Mouse (Mus musculus) lung, embryonic 15.5 days (tissue): ENCODE results near the gene Snd1. TPM values are rescaled to one million over a fixed set of nuclear protein-coding genes. Genes with fewer than 3 reads are reported as not detected.

Experiments
- ATAC-seq: fragments of 200-750 bp; cut with Nextera tagmentation; 2 replicates; pipeline ENCODE4 v1.8.0; 2017; ENCODE audit warnings: moderate number of reproducible peaks, borderline replicate concordance; ENCODE audit not compliant: low FRiP score, low TSS enrichment; ENCODE audit errors: extremely low read depth
- H3K27ac ChIP-seq: fragments of 300-500 bp; sonication (generic); 2 replicates; pipeline ENCODE4 v1.5.1; 2015; ENCODE audit warnings: moderate library complexity, mild to moderate bottlenecking, inconsistent platforms
- H3K27me3 ChIP-seq: fragments of 300-500 bp; sonication (generic); 2 replicates; pipeline ENCODE4 v1.6.1; 2015; ENCODE audit warnings: inconsistent platforms
- H3K36me3 ChIP-seq: fragments of 300-500 bp; sonication (generic); 2 replicates; pipeline ENCODE4 v1.6.1; 2015; ENCODE audit warnings: inconsistent platforms
- H3K4me1 ChIP-seq: fragments of 300-500 bp; sonication (generic); 2 replicates; pipeline ENCODE4 v1.6.1; 2015; ENCODE audit warnings: inconsistent platforms
- H3K4me2 ChIP-seq: fragments of 300-500 bp; sonication (generic); 2 replicates; pipeline ENCODE4 v1.6.1; 2015; ENCODE audit warnings: inconsistent platforms, mild to moderate bottlenecking, moderate library complexity
- H3K4me3 ChIP-seq: fragments of 300-500 bp; sonication (generic); 2 replicates; pipeline ENCODE4 v1.5.1; 2015; ENCODE audit warnings: mild to moderate bottlenecking, inconsistent platforms
- H3K9ac ChIP-seq: fragments of 300-500 bp; sonication (generic); 2 replicates; pipeline ENCODE4 v1.6.1; 2015; ENCODE audit warnings: inconsistent platforms
- H3K9me3 ChIP-seq: fragments of 300-500 bp; sonication (generic); 2 replicates; pipeline ENCODE4 v1.6.1; 2016; ENCODE audit warnings: inconsistent platforms
- WGBS: fragments of 180-500 bp; shearing (Covaris S2); methylation state at CpG from one replicate; pipeline ENCODE4 v1.1.7; 2015; 5-methylcytosine and 5-hydroxymethylcytosine counted together
- polyA plus RNA-seq: library from polyadenylated mRNA; unstranded; fragments of >200 nt; fragmentation: Nextera tagmentation; extraction: Ambion mirVana; gene quantifications from 2 replicates; pipeline ENCODE4 v1.2.1, GENCODE M21; 2015

Gene Snd1
- polyA plus RNA-seq, 1 experiment from 2014 or later: 131 TPM

GRCm38 (mm10) chr6:28554470-28554869 lies 79.5 kb downstream of the Snd1 start:
- Histone ChIP-seq H3K36me3 (peaks cover 8% of the 10 kb centered on the region; the same call in 1 of the 2 replicates), H3K27ac (no peak overlapping the region), H3K4me1 (no peaks in the 10 kb centered on the region), H3K9ac (no peak overlapping the region), H3K9me3 (no peaks in the 10 kb centered on the region), H3K4me3 (no peak overlapping the region), H3K27me3 (no peaks in the 10 kb centered on the region), H3K4me2 (no peak overlapping the region)
- 85% methylated on average over 1 of the region's 1 CpGs for WGBS
- ATAC-seq: no peak

DNA sequence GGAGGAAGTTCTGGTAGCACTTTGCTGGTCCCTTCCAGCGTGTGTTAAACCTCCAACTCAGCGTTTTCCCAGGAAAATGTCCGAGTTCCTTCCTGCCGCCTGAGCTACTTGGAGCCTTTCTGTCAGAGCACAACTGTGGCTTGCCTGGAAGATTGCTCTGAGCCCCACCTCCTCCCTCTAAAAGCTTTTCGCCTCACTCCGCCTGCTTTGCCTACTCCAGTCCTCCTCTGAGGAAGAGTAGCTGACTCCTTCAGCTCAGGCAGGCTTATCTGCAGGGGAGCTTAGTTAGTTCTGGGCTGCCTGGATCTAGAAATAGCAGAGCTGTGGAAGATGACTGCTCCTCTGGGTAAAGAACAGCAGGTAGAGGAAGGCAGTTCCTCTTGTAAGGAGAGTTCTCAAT lies 80.1 kb downstream of the Snd1 start:
- Histone ChIP-seq H3K4me2 (no peak overlapping the region), H3K9me3 (no peaks in the 10 kb centered on the region), H3K4me1 (no peaks in the 10 kb centered on the region), H3K9ac (no peak overlapping the region), H3K36me3 (peaks cover 8% of the 10 kb centered on the region; the same call in 1 of the 2 replicates), H3K27me3 (no peaks in the 10 kb centered on the region), H3K27ac (no peak overlapping the region), H3K4me3 (no peak overlapping the region)
- no peak for ATAC-seq
- WGBS: 67% methylated on average over 6 of the region's 6 CpGs

GRCm38 (mm10) chr6:28555428-28555827 lies 80.5 kb downstream of the Snd1 start:
- H3K9ac ChIP-seq: no peak overlapping the region
- no peaks in the 10 kb centered on the region for H3K9me3 ChIP-seq
- no peak overlapping the region for H3K4me2 ChIP-seq
- H3K27me3 ChIP-seq: no peaks in the 10 kb centered on the region
- H3K36me3 ChIP-seq: peaks cover 8% of the 10 kb centered on the region; the same call in 1 of the 2 replicates
- no peak for ATAC-seq
- 86% methylated on average over 7 of the region's 7 CpGs for WGBS
- H3K4me1 ChIP-seq: no peaks in the 10 kb centered on the region
- no peak overlapping the region for H3K27ac ChIP-seq
- no peak overlapping the region for H3K4me3 ChIP-seq

- H3K9me3 ChIP-seq: no peaks in the 10 kb centered on the region
- no peak overlapping the region for H3K4me2 ChIP-seq
- no peaks in the 10 kb centered on the region for H3K4me1 ChIP-seq
- no peak overlapping the region for H3K27ac ChIP-seq
- peaks cover 11% of the 10 kb centered on the region; the same call in 1 of the 2 replicates for H3K36me3 ChIP-seq
- H3K9ac ChIP-seq: no peak overlapping the region
- H3K27me3 ChIP-seq: no peaks in the 10 kb centered on the region
- ATAC-seq: no peak
- H3K4me3 ChIP-seq: no peak overlapping the region
- 86% methylated on average over 6 of the region's 6 CpGs for WGBS
Observed at GRCm38 (mm10) chr6:28557728-28558127, 82.8 kb downstream of the Snd1 start.

DNA sequence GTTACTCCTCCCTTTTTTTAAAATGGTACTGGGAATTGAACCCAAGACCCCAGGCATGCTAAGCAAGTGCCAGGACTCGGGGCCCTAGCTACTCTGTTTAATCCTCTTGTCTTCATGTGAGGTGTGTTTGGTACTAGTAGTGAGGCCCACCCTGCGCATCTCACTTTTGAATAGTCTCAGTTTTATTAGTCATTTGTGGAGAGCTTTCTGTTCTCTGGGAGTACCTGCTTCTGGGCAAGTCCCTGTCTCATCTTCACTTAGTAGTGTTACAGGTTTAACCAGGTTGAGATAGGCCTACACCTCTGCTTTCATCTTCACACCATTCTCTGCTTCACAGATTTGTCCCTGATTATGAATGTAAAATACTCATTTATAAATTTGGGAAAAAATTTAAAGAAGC lies 84.5 kb downstream of the Snd1 start:
- Histone ChIP-seq H3K4me1 (no peaks in the 10 kb centered on the region), H3K27ac (no peak overlapping the region), H3K9ac (no peak overlapping the region), H3K27me3 (no peaks in the 10 kb centered on the region), H3K9me3 (no peaks in the 10 kb centered on the region), H3K36me3 (peaks cover 11% of the 10 kb centered on the region; the same call in 1 of the 2 replicates), H3K4me2 (no peak overlapping the region), H3K4me3 (no peak overlapping the region)
- WGBS: 89% methylated on average over 2 of the region's 2 CpGs
- ATAC-seq: no peak

DNA sequence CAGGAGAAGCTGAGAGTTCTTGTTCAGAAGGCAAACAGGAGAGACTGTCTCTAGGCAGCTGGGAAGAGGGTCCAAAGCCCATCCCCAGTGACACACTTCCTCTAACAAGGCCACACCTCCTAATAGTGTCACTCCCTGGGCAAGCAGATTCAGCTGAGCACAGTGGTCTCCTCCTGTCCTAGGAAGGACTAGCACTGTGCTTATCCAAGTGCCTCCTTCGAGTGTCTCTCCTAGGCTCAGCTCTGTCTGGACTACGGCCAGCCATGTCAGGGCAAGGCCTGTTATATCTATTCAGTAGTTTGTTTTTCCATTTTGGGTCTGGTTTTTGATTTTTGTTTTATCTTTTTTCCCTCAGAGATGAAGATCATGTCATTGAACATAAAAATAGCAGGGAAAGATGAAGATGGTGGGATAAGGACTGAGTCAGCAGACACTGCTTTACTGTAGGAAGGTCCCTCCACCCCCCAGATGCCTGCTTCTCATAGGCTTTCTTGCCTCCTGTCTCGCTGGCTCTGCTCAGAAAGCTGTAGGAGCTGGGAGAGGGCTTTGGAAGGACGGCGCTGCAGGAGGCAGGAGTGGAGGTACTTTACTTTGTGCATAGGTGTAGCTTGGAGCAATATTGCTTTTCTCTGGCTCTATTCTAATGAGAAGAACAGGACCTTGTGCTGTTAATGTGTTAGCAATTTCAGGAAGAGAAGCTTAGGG lies 86.5 kb downstream of the Snd1 start:
- WGBS: 82% methylated on average over 5 of the region's 5 CpGs
- Histone ChIP-seq H3K9me3 (no peaks in the 10 kb centered on the region), H3K4me3 (no peak overlapping the region), H3K4me2 (no peak overlapping the region), H3K27me3 (no peaks in the 10 kb centered on the region), H3K27ac (no peak overlapping the region), H3K4me1 (no peaks in the 10 kb centered on the region), H3K36me3 (peaks cover 6% of the 10 kb centered on the region; the same call in 1 of the 2 replicates), H3K9ac (no peak overlapping the region)
- no peak for ATAC-seq

DNA sequence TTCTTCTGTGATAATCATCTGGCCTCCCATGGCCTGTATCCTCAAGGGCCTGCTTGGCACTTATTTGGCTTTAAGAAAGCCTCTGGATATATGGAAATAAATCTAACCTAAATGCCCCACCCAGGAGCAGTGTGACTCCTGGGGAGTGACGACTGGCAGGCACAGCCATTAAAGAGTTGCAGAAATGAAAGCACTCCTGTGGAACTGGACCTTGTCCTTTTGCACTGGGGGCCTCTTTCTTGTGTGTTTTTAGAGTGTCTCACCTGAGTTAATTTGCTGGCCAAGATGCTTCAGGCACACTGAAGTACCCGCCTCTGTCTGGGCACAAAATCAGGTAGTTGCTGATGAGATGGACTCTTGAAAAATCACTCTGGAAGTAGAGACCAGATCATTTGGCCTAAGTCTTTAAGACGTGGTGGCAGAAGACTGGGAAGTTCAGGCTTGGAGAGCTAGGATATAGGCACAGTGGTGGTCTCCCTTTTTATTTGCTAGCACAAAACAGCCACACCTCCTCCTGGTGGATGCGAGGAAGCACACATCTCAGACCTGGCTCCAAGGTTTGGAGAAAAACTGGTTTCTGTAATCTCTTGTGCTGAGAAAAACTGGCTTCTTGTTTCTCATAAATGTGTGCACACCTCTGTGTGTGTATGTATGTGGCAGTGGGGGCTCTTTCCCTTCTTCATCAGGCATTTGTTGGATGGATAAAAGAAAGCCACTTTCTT lies 87.5 kb downstream of the Snd1 start:
- H3K4me1 ChIP-seq: no peaks in the 10 kb centered on the region
- ATAC-seq: no peak
- peaks cover 6% of the 10 kb centered on the region; the same call in 1 of the 2 replicates for H3K36me3 ChIP-seq
- H3K4me3 ChIP-seq: no peak overlapping the region
- no peak overlapping the region for H3K9ac ChIP-seq
- H3K27ac ChIP-seq: no peak overlapping the region
- H3K4me2 ChIP-seq: no peak overlapping the region
- 86% methylated on average over 4 of the region's 4 CpGs for WGBS
- H3K9me3 ChIP-seq: no peaks in the 10 kb centered on the region
- H3K27me3 ChIP-seq: no peaks in the 10 kb centered on the region

GRCm38 (mm10) chr6:28567978-28568377 lies 93.0 kb downstream of the Snd1 start:
- H3K27ac ChIP-seq: no peak overlapping the region
- H3K9ac ChIP-seq: no peak overlapping the region
- ATAC-seq: no peak
- no peak overlapping the region for H3K4me2 ChIP-seq
- H3K4me3 ChIP-seq: no peak overlapping the region
- H3K36me3 ChIP-seq: peaks cover 2% of the 10 kb centered on the region; the same call in 1 of the 2 replicates
- peaks cover 3% of the 10 kb centered on the region; the same call in 1 of the 2 replicates for H3K4me1 ChIP-seq
- H3K9me3 ChIP-seq: no peaks in the 10 kb centered on the region
- 72% methylated on average over 6 of the region's 6 CpGs for WGBS
- no peaks in the 10 kb centered on the region for H3K27me3 ChIP-seq

- no peaks in the 10 kb centered on the region for H3K36me3 ChIP-seq
- no peak for ATAC-seq
- no peaks in the 10 kb centered on the region for H3K9me3 ChIP-seq
- H3K4me2 ChIP-seq: no peak overlapping the region
- H3K4me3 ChIP-seq: no peak overlapping the region
- H3K4me1 ChIP-seq: peaks cover 6% of the 10 kb centered on the region
- H3K27ac ChIP-seq: no peak overlapping the region
- H3K9ac ChIP-seq: no peak overlapping the region
- WGBS: 66% methylated on average over 2 of the region's 2 CpGs
- no peaks in the 10 kb centered on the region for H3K27me3 ChIP-seq
Observed at GRCm38 (mm10) chr6:28571946-28572345, 97.0 kb downstream of the Snd1 start.

DNA sequence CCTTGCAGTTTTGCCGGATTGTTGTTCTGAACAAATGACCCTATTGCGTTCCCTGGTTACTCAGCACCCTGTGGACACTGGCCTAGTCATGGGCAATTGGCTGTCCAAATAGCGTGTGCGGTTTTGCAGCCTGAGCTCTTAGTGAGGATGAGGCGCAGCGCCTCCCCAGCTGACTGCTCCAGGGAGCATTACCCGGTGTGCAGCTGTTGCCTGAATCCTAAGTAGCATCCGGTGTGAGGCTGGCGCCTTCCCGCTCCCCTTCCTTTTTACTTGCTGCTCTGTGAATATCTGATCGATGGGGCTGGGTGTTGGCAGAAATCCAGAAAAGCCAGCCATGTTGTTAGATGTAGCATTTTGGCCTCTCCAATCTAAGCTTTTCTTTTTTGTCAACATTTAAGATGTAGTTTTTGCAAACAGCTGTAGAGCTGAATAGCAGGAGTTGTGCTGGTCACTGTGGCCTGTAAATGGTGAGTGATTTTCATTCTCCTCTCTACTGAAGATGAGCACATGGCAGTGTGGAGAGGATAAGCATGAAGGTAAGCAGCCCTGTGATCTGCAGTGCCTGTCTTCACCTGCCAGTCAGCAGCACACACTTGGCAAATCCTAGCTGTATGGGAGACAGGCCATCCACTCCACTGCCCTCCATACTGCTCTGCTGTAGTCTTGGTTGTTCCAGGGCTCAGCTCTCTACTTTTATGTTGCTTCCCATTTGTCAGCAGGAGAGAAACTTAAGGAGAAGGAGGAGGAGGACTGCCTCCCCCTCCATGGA lies 98.2 kb downstream of the Snd1 start:
- Histone ChIP-seq H3K36me3 (no peaks in the 10 kb centered on the region), H3K27me3 (no peaks in the 10 kb centered on the region), H3K27ac (no peak overlapping the region), H3K4me2 (no peak overlapping the region), H3K9ac (no peak overlapping the region), H3K4me3 (no peak overlapping the region), H3K4me1 (peaks cover 6% of the 10 kb centered on the region), H3K9me3 (no peaks in the 10 kb centered on the region)
- peak; percentile 65; the same call in 1 of the 2 replicates for ATAC-seq
- WGBS: 49% methylated on average over 11 of the region's 11 CpGs

DNA sequence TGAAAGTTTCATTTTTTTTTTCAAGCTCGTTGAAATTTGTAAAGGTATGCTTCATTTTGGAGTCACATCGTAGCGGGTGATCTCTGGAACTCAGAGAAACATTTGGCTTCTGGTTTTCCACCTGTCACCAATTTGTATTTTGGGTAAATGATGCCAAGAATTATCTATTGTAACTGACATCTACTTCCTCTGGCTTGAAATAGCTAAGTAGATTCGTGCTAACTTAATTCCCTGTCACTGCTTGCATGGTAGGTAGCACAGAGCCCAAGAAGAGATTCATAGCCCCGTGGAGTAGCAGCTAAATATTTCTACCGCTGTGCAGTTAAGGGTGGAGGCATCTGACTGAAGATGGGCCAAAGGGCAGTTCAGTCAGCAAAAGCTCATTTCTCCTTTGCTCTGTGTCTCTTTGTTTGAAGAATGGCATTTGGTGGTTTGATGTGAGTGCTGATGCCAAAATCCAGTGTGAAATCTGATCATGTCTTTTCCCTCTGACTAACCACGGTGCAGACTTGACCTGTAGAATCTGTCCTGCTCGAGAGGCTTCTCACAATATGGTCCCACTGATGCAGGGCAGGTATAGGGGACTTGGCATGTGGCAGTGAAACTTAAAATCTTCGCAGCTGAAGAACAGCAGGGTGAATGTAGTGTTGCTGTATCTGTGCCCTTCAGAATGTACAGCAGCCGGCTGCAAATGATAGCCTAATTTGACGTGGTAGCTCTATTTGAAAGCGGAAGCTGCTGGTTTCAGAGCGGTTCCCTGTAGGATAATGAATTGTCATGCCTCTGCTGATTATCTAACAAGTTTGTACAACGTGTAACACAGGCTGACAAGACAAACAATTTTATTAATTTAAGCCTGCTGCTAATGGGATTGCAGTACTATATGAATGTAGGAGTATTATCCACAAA lies 101.7 kb downstream of the Snd1 start:
- Histone ChIP-seq H3K27ac (no peak overlapping the region), H3K27me3 (no peaks in the 10 kb centered on the region), H3K4me1 (peaks cover 6% of the 10 kb centered on the region), H3K9ac (no peak overlapping the region), H3K9me3 (no peaks in the 10 kb centered on the region), H3K4me3 (no peak overlapping the region), H3K4me2 (no peak overlapping the region), H3K36me3 (no peaks in the 10 kb centered on the region)
- 73% methylated on average over 14 of the region's 14 CpGs for WGBS
- ATAC-seq: no peak
